Mouse (Mus musculus) embryo, embryonic 11.5 days (tissue): ENCODE measurements around the gene Tlr13.
A peak's percentile ranks its signal among the peaks of the same experiment; 100 is the strongest.
"Not testable (repeated sequence)": the region's sequence is repeated elsewhere in the genome, so short reads cannot be mapped to it uniquely, and the experiment has no call there.

Experiments used
- DNase-seq: peaks from one replicate; pipeline ENCODE4 v3.0.0-alpha.2; 2012; ENCODE audit warnings: low read depth, low spot score

Tlr13 gene

GRCm38 (mm10) chrX:106186713-106187649 is 44.0 kb downstream of the Tlr13 start, which contains the start of gene Pgk1:
TSS of gene Pgk1 (plus strand) at chrX:106187100.
- peak; percentile 89 for DNase-seq

DNA sequence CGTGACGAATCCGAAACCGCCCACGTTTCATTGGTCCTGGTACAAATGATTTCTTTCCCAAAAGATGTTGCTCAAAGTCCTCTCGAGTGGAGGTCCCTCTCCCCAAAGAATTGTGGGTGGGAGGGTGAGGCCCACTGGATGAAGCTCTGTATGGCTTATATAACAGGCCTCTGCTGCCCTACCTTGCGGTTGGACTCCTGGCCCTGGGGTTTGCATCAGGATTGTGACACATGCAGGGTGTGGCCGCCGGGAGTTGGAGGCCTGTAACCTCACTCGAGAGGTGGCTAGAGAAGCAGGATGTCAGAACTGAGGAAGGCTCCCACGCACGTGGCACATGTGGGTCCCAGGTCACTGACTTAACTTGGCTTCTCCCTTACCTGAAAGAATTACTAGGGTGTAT is 44.7 kb downstream of the Tlr13 start:
- no peak for DNase-seq

DNA sequence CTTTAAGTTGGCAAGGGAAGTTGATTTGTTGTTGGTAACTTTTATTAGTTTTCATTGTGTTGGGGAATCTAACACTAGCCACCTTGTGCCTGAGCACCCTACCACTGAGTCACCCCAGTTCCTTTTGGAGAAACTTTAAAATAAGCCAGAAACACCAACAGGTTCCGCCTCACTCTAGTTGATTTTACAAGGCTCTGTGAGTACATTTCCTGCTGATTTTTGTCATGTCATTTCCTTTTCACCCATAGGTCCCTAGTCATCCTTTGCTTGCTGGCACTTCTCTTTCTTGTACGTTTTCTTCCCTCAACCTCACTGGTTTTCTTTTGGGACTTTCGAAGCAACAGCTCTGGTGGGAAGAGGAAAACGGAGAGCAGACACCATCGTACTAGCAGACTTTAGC is 46.4 kb downstream of the Tlr13 start:
- DNase-seq = no peak

DNA sequence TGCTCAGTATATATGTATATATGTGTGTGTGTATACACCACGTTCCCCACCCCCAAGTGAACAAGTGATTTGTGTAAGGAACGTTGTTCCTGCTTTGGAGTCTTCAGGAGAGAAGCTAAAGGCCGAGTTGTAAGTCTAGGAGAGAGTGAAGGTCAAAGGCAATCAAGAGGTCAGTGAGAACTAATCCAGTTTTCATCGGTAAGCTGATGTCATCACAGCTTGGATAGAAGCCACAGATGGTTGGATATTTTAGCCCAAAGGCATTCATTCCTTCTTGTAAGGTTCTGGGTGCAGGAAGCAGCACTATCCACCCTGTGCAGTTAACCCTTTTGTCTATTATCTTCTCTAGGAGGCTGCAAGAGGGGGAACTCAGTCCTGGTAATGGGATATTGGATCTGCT is 47.1 kb downstream of the Tlr13 start:
- DNase-seq = no peak

GRCm38 (mm10) chrX:106194361-106194760 is 51.4 kb downstream of the Tlr13 start:
- not testable (repeated sequence) for DNase-seq

DNA sequence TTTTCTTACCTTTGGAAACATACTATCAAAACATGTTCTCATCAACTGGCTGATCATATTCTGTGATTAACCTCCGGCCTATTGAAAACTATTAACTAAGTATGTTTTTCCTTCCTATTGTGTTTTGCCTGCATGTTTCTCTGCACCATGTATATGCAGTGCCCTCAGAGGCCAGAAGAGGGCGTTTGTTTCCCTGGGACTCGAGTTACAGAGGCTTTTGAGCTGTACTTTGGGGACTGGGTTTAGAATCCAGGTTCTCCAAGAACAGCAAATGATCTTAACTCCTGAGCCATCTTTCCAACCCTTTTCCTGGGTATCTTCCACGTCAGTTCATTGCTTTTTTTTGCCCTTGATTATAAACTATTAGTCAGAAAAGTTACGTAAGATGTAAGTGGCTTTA is 54.3 kb downstream of the Tlr13 start:
- DNase-seq = no peak

DNA sequence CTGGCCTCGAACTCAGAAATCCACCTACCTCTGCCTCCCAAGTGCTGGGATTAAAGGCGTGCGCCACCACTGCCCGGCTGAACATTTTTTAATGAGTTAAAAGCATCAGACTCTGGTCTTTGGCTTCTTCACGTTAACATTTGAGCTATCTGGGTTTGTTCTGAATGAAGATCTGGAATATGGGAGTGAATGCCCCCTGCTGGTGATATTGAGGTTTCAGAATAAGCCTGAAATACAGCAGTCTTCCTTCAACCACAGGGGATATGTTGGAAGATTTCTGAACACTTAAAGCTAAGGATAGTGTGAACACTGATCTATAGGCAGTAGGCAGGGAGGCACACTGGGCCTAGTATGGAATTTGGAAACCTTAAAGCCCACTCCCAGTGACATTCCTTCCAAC is 55.9 kb downstream of the Tlr13 start:
- DNase-seq = no peak

- DNase-seq = no peak
These were observed 66.1 kb downstream of the Tlr13 start for GRCm38 (mm10) chrX:106209100-106209499.
